Mouse (Mus musculus): Measurements from ENCODE around the gene Plb1. TPM values are rescaled to one million over a fixed set of nuclear protein-coding genes. Genes with fewer than 3 reads are reported as not detected.

Plb1 gene
- total RNA-seq, 1 experiment = 3.8 TPM

DNA sequence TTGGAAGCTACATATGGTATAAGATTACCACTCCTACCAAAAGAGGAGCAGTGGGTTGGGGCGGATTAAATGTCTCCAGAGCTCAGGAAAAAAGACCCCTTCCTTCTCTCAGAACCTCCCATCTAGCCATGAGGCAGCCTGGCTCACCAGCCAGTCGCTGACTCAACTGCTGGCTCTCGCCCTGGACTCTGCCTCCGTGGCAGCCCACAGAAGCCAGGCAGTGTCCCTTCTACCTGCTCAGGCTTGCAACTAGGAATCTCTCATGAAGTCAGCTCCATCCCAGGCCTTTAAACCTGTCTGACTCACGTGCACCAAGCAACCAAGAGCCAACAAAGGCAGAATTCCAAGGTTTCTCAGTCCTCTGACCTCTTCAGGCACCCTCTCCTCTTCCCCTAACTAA is 103.6 kb downstream of the Plb1 start:
- H3K9ac ChIP-seq (ENCODE audit: insufficient read depth, low read depth, low read length, poor library complexity, severe bottlenecking) = no peak overlapping the region
- TF ChIP-seq ZC3H11A (IDR thresholded peaks at IDR 0.05; ENCODE audit: borderline replicate concordance, low read depth, low read length) (no peak), HCFC1 (IDR thresholded peaks at IDR 0.05; ENCODE audit: borderline replicate concordance, insufficient read depth, low read length) (no peak), MAFK (IDR thresholded peaks at IDR 0.05; ENCODE audit: insufficient read depth, low read depth, low read length) (no peak), CHD2 (IDR thresholded peaks at IDR 0.05; ENCODE audit: low read depth, low read length) (no peak)
- H3K9me3 ChIP-seq (ENCODE audit: control insufficient read depth, insufficient read depth, low read depth, low read length) = no peaks in the 10 kb centered on the region
- H3K36me3 ChIP-seq (ENCODE audit: control insufficient read depth, insufficient read depth, low read length, poor library complexity, severe bottlenecking) = no peaks in the 10 kb centered on the region
- H3K4me3 ChIP-seq (ENCODE audit: insufficient read depth in 1 of 2, low read depth in 1 of 2, low read length in 2 of 2, poor library complexity in 1 of 2, severe bottlenecking in 1 of 2) = no peak overlapping the region
- in situ Hi-C loops (cut with MboI; ENCODE audit: low sequenced_read_pairs in 2 of 2, unreplicated experiment in 2 of 2) = loop anchor here in 1 of 2 experiments (25.0 kb wide), 1 partner anchor 176 kb away; no protein-coding TSS in a partner anchor
- peaks cover 0 to 3% of the 10 kb centered on the region in 2 experiments; a peak in 1 of 4 replicates for H3K4me1 ChIP-seq (ENCODE audit: control insufficient read depth in 2 of 2, insufficient read depth in 2 of 2, low read length in 2 of 2, poor library complexity in 1 of 2)
- no peak for DNase-seq (ENCODE audit: low read depth, low spot score)
- no peak overlapping the region for H3K27ac ChIP-seq (ENCODE audit: insufficient read depth, low read depth, low read length, poor library complexity, severe bottlenecking)

DNA sequence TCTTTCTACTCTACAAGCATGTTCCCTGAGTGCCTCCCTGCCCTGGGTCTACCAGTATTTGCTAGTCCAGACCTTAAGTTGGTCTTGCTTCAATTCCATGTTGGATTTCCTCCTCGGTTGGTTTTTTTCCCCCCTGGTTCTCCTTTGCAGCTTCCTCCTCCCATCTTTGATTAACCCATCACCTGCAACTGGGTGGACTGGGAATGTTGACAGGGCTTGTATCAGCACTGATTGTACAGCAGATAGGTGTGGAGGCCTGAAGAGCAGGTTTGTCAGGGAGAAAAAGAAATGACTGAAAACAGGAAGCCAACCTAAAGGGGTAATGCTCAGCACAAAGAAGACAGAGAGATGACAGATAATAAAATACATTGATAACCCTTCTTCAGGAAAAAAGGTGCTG is 104.8 kb downstream of the Plb1 start:
- H3K4me1 ChIP-seq (ENCODE audit: control insufficient read depth in 2 of 2, insufficient read depth in 2 of 2, low read length in 2 of 2, poor library complexity in 1 of 2) = peaks cover 0 to 3% of the 10 kb centered on the region in 2 experiments; a peak in 1 of 4 replicates

DNA sequence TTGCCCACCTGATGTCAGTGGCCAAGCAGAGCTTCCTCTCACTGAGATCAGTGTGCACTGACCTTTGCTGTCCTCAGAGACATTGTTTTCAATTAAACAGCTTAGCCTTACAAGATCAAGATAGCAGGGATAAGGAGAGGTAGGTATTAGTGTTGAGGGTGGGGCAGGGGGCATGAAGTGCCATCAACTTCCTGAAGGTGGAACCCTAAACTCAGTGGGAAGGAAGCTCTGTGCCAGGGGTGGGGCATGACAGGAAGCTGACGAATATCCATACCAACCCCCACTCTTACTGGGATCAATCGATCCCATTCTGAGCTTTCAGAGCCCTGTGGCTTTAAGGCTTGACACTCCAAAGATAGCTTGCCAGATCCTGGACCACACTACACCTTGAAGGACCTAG is 105.8 kb downstream of the Plb1 start:
- Histone ChIP-seq H3K36me3 (ENCODE audit: control insufficient read depth, insufficient read depth, low read length, poor library complexity, severe bottlenecking) (no peaks in the 10 kb centered on the region), H3K4me1 (ENCODE audit: control insufficient read depth in 2 of 2, insufficient read depth in 2 of 2, low read length in 2 of 2, poor library complexity in 1 of 2) (peaks cover 0 to 3% of the 10 kb centered on the region in 2 experiments; a peak in 1 of 4 replicates), H3K9me3 (ENCODE audit: control insufficient read depth, insufficient read depth, low read depth, low read length) (no peaks in the 10 kb centered on the region), H3K4me3 (ENCODE audit: insufficient read depth in 1 of 2, low read depth in 1 of 2, low read length in 2 of 2, poor library complexity in 1 of 2, severe bottlenecking in 1 of 2) (no peak overlapping the region), H3K9ac (ENCODE audit: insufficient read depth, low read depth, low read length, poor library complexity, severe bottlenecking) (no peak overlapping the region), H3K27ac (ENCODE audit: insufficient read depth, low read depth, low read length, poor library complexity, severe bottlenecking) (no peak overlapping the region)
- in situ Hi-C loops (cut with MboI; ENCODE audit: low sequenced_read_pairs in 2 of 2, unreplicated experiment in 2 of 2) = loop anchor here in 1 of 2 experiments (25.0 kb wide), 1 partner anchor 174 kb away; no protein-coding TSS in a partner anchor
- no peak for TF ChIP-seq CHD2 (IDR thresholded peaks at IDR 0.05; ENCODE audit: low read depth, low read length)
- TF ChIP-seq MAFK (IDR thresholded peaks at IDR 0.05; ENCODE audit: insufficient read depth, low read depth, low read length) = no peak
- no peak for TF ChIP-seq ZNF384 (IDR thresholded peaks at IDR 0.05; ENCODE audit: low read depth, low read length)
- TF ChIP-seq HCFC1 (IDR thresholded peaks at IDR 0.05; ENCODE audit: borderline replicate concordance, insufficient read depth, low read length) = no peak
- no peak for TF ChIP-seq ZC3H11A (IDR thresholded peaks at IDR 0.05; ENCODE audit: borderline replicate concordance, low read depth, low read length)
- DNase-seq (ENCODE audit: low read depth, low spot score) = no peak

More for the DNA sequence above, 104.8 kb downstream of the Plb1 start:
- Histone ChIP-seq H3K9me3 (ENCODE audit: control insufficient read depth, insufficient read depth, low read depth, low read length) (no peaks in the 10 kb centered on the region), H3K9ac (ENCODE audit: insufficient read depth, low read depth, low read length, poor library complexity, severe bottlenecking) (no peak overlapping the region), H3K27ac (ENCODE audit: insufficient read depth, low read depth, low read length, poor library complexity, severe bottlenecking) (no peak overlapping the region), H3K4me3 (ENCODE audit: insufficient read depth in 1 of 2, low read depth in 1 of 2, low read length in 2 of 2, poor library complexity in 1 of 2, severe bottlenecking in 1 of 2) (no peak overlapping the region), H3K36me3 (ENCODE audit: control insufficient read depth, insufficient read depth, low read length, poor library complexity, severe bottlenecking) (no peaks in the 10 kb centered on the region)
- in situ Hi-C loops (cut with MboI; ENCODE audit: low sequenced_read_pairs in 2 of 2, unreplicated experiment in 2 of 2) = loop anchor here in 1 of 2 experiments (25.0 kb wide), 1 partner anchor 175 kb away; no protein-coding TSS in a partner anchor
- no peak for TF ChIP-seq CHD2 (IDR thresholded peaks at IDR 0.05; ENCODE audit: low read depth, low read length)
- TF ChIP-seq HCFC1 (IDR thresholded peaks at IDR 0.05; ENCODE audit: borderline replicate concordance, insufficient read depth, low read length) = no peak
- TF ChIP-seq MAFK (IDR thresholded peaks at IDR 0.05; ENCODE audit: insufficient read depth, low read depth, low read length) = no peak
- no peak for TF ChIP-seq ZNF384 (IDR thresholded peaks at IDR 0.05; ENCODE audit: low read depth, low read length)
- TF ChIP-seq ZC3H11A (IDR thresholded peaks at IDR 0.05; ENCODE audit: borderline replicate concordance, low read depth, low read length) = no peak
- DNase-seq (ENCODE audit: low read depth, low spot score) = no peak

DNA sequence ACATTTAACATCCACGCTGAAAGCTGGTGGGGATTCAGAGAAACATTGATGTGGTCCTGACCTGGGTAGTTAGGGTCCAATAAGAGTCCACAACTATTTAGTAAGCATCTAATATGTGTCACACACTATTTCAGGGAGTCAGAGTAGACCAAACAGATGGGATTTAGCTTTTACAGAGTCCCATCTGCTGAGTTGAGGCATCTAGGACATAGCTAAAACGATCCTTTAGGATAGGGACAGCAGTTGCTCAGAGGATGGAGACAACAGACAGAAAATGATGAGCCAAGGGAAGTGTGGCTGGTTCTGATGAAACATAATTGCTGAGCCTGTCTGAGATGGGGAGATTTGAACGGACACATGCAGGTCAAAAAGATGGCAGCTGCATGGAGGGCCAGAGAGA is 106.3 kb downstream of the Plb1 start:
- no peak for DNase-seq (ENCODE audit: low read depth, low spot score)
- Histone ChIP-seq H3K4me3 (ENCODE audit: insufficient read depth in 1 of 2, low read depth in 1 of 2, low read length in 2 of 2, poor library complexity in 1 of 2, severe bottlenecking in 1 of 2) (no peak overlapping the region), H3K27ac (ENCODE audit: insufficient read depth, low read depth, low read length, poor library complexity, severe bottlenecking) (no peak overlapping the region), H3K9me3 (ENCODE audit: control insufficient read depth, insufficient read depth, low read depth, low read length) (no peaks in the 10 kb centered on the region), H3K36me3 (ENCODE audit: control insufficient read depth, insufficient read depth, low read length, poor library complexity, severe bottlenecking) (no peaks in the 10 kb centered on the region), H3K9ac (ENCODE audit: insufficient read depth, low read depth, low read length, poor library complexity, severe bottlenecking) (no peak overlapping the region), H3K4me1 (ENCODE audit: control insufficient read depth in 2 of 2, insufficient read depth in 2 of 2, low read length in 2 of 2, poor library complexity in 1 of 2) (peaks cover 0 to 3% of the 10 kb centered on the region in 2 experiments; a peak in 1 of 4 replicates)
- TF ChIP-seq MAFK (IDR thresholded peaks at IDR 0.05; ENCODE audit: insufficient read depth, low read depth, low read length) (no peak), CHD2 (IDR thresholded peaks at IDR 0.05; ENCODE audit: low read depth, low read length) (no peak), ZC3H11A (IDR thresholded peaks at IDR 0.05; ENCODE audit: borderline replicate concordance, low read depth, low read length) (no peak), HCFC1 (IDR thresholded peaks at IDR 0.05; ENCODE audit: borderline replicate concordance, insufficient read depth, low read length) (no peak), ZNF384 (IDR thresholded peaks at IDR 0.05; ENCODE audit: low read depth, low read length) (no peak)
- in situ Hi-C loops (cut with MboI; ENCODE audit: low sequenced_read_pairs in 2 of 2, unreplicated experiment in 2 of 2) = loop anchor here in 1 of 2 experiments (25.0 kb wide), 1 partner anchor 174 kb away; no protein-coding TSS in a partner anchor

Data from ES-E14 (cell line).